Mouse (Mus musculus) spleen, adult 2 months (tissue): ENCODE data around the gene Gm30191.

Source experiments
- CTCF ChIP-seq: fragments of 200-500 bp; IDR thresholded peaks from 2 replicates; pipeline ENCODE4 v1.5.1; 2011; ENCODE audit warnings: mild to moderate bottlenecking, inconsistent platforms; ENCODE audit not compliant: insufficient read depth, insufficient read length, insufficient replicate concordance; ENCODE audit errors: extremely low read depth
- POLR2A ChIP-seq: fragments of 200-500 bp; IDR thresholded peaks from 2 replicates; pipeline ENCODE4 v1.6.1; 2011; ENCODE audit warnings: low read depth, low read length, inconsistent platforms

- TF ChIP-seq POLR2A (no peak), CTCF (no peak)
Observed at GRCm38 (mm10) chr4:134293692-134294163, 47.0 kb downstream of the Gm30191 start.
